Mouse (Mus musculus): ENCODE measurements around the gene Tbc1d10b.
"Not testable (repeated sequence)": the region's sequence is repeated elsewhere in the genome, so short reads cannot be mapped to it uniquely, and the experiment has no call there.

Gene Tbc1d10b

DNA sequence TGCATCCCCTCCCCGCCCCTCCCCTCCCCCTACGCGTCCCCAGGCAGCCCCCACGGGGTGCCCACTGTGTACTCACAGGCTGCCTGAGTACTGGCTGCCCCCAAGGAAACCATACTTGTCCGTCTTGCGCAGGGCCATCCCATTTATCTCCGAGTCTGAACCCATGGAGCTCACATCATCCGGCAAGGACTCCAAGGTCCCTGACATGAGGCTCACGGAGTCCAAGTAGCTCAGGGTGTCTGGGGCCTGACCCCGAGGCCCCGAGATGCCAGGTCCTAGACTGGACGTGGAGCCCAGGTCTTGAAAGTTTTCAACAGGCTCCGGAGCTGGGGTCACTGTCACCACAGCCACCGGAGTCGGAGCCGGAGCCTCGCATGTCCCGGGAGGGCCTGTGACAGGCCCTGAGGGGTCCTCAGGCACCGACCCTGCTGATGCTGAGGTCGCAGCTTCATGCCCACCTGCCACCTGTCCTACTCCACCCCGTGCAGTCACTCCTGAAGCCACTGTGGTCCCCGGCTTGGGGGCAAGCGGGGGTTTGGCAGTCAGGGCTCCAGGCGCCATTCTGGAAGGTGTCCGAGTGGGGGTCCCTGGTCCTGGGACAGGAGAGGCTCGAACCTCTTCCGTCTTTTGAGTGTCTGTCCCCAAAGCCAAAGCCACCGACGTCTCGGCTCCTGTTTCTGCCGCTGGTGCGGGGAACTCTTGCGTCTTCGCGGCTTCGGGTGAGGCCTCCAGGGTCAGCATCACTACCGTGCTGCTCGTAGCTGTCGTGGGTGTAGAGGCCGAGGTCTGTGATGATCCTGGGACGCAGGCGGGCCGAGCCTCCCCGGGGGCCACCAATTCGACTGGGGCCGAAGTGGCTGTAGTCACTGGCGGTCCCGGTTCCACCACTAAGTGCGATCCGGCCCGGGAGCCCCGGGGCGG, 634 bp downstream of the Tbc1d10b start:
- DNase-seq (ENCODE audit: low spot score) = peak; percentile 60

DNA sequence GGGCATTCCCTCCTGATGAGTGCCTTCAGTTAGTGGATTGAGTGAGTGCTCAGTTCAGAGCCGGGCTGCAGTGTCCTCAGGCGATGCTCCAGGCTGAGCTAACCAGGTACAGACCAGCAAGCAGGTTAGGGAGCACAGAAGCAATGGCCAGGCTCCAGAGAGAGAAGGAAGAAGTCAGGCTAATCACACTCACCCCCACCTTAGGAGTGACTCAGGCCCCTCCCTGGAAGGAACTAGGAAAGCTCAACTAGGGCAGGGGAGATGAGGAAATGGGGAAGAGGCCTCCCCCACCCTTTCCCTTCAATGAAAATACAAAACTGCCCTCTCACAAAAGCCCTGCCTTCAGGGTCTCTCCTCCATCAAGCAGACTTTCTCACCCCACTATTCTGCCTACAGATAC, 1.7 kb downstream of the Tbc1d10b start:
- no peak for DNase-seq (ENCODE audit: low spot score)

DNA sequence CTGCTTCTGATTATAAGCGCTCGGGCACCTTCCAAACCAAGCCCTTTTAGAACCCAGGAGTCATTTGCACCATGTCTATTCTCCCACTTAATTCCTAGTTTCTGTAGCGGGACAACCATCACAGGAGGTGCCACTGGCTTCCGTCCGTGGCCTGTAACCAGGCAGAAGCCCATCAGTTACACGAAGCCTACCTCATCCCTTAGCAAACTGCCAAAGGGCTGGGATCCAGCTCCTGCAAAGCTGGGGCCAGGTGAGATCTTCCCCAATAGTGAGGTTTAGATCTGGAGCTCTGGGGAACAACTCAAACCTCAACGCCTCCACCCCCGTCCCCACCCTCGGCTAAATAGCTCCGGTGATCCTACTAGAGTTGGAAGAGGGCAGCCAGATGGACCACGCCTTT, 11.8 kb downstream of the Tbc1d10b start:
- DNase-seq (ENCODE audit: low spot score) = no peak

DNA sequence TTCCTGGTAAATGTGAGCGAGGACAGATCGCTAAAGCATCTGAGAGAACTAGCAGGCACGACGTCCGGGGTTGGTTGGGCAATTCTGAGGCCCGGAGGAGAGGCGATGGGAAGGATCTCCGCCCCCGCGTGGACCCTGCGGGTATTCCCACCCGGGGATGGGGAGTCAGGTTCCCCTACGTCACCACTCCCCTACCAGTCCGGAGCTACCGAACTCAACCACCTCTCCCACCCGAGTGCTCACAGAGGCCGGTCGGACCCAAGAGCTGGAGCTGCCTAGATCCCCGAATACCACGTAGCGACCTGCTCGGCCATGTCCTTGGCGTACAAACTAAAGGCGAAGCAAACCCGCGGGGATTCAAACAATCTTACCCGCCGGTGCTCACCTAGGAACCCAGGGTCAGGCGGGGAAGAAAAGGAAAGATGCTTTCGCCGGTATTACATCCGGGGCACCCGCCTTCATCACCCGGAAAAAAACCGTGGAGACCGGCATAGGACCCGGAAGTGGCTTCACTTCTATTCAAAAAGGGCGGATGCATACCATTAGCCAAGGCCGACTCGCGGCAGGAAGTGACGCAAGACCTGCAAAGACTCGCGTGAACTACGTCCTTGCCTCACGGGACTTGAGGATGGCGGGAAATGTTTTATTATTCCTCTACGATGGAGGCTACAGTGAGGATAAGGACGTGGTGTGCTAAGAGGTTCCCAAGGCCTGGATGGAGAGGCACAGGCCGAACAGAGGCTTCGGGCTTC, 12.5 kb downstream of the Tbc1d10b start, which contains the start of gene Cd2bp2:
Gene Cd2bp2, minus strand, starts transcription at position 507 of the 752 bp plus-strand sequence.
- peak; percentile 97 for DNase-seq (ENCODE audit: low spot score)

DNA sequence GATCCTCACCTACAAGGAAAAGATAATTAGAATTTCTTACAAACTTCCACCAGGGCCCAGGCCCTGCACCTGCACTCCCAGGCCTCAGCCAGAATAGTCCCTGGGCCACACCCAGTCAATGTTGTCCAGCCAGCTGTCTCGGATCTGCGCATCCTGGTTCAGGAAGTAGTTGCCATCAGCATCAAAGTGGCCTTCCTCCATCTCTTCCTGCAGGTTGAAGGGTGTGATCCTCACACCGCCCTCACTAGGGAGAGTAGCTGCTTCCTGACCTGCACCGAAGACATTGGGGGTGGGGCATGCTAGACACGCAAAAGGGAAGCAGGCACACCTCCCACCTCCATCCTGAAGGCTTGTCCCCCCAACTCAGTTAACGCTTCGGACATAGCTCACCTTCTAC, 13.6 kb downstream of the Tbc1d10b start:
- no peak for DNase-seq (ENCODE audit: low spot score)

DNA sequence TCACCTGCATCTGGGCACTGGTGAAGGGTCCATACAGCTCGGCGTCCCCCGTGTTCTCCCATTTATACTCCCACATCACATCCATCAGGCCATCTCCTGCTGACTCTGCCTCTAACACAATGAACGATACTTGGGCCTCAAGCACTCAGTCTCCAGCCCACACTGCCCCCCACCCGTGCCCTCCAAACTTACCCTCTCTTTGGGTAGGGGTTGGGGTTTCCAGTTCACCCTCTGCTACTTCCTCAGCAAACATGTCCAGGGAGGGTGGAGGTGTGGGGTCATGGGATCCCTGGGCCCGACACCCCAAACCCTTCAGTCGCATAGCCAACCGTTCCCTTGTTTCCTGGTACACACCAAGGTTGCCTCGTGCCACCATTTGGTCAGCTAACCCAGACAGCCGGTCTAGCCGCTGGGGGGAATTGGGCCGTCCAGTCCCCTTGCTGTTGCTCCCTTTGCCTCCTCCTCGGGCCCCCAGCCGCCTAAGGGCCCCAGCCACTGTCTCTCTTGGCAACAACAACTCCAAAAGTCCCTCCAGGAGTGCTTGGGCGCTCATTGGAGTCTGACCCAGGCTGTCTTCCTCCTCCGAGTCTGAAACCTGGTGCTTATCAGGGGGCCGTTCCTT, 14.1 kb downstream of the Tbc1d10b start:
- no peak for DNase-seq (ENCODE audit: low spot score)

DNA sequence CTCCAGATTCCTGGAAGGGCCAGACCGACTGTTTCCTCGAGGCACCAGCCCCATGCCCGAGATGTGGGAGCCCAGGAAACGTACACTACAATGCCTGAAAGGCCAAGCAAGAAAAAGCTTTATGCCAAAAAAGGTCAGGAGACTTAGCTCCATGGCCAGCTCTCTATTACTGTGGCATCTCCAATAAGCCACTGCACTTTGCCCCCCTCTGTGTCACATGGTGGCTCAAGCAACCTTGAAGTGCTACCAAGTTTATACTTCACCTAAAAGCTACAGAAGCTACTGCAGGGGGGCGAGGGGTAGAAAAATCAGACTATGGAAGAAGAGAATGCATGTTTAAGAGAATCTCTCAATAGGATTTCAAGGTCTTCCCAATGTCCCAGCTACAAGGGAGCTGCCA, 15.3 kb downstream of the Tbc1d10b start:
- DNase-seq (ENCODE audit: low spot score) = no peak

DNA sequence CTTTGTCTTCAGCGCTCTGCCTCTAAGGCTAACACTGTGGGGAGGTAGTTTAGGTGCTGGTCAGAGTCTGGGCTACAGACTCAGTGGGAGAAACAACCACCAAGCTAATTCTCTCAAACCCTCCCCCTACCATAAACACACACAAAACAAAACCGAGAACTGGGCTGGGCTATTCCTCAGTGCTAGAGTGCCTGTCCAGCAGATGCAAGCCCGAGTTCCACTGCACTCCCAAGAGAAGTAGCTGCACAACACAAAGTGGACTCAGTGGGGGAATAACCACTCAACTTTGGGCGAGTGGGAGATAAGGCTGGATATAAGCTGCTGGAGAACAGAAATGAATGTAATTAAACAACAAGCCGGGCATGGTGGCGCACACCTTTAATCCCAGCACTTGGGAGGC, 17.6 kb downstream of the Tbc1d10b start:
- DNase-seq (ENCODE audit: low spot score) = no peak

DNA sequence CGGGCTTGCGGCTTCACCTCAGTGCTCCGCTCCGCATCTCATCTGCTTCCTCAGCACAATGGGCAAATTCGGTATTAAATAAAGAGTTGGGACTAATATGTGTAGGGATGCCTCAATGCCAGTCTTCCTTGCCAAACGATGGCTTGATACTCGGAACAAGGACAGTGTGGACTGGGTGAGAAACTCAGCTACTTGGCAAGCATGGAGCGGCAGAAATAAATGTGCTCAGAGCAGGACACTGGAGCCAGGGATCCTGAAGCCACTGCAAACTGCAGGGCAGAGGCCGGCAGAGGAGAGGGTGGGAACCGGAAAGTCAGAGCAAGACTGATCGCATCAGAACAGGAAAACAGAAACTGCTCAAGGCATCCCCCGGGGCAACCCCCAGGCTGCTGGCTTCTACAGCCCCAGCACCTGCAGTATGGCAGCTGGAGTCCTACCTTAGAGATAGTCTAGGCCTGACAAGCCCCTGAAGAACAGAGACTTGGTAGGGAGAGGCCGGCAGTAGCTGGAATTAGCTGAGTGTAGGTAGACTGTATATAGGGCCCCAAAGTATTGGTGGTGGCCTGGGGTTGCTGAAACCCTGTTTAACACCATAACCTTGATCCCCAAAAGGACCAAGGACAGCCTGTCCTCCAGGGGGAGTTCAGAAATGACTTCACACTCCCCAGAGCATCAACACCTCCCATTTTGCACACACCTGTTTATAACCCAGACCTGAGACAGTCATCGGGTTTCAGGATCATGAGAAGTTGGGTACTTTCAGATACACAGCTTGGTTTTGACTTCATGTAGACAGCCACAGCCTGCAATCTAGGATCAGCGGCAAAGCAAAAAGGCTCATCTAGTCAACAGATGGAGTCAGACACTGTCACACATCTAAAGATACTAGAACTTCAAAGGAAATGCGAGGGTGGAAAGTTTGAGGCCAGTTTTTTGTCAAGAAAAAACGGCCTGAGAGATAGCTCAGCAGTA, 19.7 kb downstream of the Tbc1d10b start:
- DNase-seq (ENCODE audit: low spot score) = no peak

DNA sequence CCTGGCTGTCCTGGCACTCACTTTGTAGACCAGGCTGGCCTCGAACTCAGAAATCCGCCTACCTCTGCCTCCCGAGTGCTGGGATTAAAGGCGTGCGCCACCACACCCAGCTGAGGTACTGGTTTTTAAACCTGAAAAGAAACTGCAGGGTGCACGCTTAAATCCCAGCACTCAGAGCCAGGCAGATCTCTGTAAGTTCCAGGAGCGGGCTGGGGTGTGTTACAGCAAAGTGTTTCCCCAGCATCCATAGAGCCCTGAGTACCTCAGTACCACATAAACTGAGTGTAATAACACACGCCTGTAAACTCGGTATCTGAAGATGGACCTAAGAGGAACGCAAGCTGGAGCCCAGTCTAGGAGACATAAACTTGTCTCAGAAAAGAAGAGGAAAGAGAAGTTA, 20.9 kb downstream of the Tbc1d10b start:
- DNase-seq (ENCODE audit: low spot score) = no peak

DNA sequence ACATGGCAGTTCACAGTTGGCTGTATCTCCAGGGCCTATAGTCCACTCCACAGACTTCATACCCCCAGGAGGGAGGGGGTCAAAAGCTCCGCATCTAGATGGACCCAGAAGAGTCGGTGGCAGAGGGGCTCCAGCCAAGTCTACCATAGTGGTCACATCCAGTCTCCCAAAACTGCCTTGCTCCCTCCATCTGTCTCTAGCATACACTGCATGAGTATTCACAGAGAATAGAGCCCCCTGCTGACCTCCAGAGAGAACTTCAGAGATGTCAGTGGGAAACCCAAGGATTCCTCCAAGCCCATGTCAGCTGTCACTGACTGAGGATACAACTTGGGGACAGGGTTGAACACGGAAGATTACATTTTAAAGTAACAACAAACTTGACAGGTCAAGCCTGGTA, 22.7 kb downstream of the Tbc1d10b start:
- no peak for DNase-seq (ENCODE audit: low spot score)

DNA sequence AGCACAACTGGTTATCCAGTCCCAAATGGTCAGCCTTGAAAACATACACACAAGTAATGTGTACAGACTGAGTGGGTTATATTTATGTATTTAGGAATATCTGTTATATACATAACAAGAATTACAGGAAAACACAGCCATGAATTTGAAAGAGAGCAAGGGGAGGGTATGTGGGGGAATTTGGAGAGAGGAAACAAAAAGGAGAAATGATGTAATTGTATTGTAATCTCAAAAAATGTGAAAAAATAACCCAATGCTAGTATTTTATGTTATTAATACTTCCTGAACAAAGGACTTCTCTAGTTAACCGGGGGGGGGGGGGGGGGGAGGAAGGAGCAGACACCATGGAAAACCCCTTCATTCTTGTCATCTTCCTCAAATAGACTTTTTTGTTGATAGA, 23.5 kb downstream of the Tbc1d10b start:
- DNase-seq (ENCODE audit: low spot score) = no peak

DNA sequence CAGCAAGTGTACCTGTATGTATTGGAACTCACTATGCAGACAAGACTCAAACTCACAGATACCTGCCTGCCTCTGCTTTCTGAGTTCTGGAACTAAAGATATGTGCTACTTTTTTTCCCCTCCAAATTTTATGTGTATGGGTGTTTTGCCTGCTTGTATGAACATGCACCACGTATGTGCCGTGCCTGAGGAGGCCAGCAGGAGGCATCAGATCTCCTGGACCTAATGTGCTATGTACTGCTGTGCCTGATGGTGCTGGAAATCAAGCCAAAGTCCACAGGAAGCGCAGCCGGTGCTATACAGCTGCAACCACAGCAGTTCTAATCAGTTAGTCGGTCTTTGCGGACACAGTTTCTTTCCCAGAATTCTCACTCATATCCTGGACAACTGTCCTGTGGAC, 24.4 kb downstream of the Tbc1d10b start:
- no peak for DNase-seq (ENCODE audit: low spot score)

DNA sequence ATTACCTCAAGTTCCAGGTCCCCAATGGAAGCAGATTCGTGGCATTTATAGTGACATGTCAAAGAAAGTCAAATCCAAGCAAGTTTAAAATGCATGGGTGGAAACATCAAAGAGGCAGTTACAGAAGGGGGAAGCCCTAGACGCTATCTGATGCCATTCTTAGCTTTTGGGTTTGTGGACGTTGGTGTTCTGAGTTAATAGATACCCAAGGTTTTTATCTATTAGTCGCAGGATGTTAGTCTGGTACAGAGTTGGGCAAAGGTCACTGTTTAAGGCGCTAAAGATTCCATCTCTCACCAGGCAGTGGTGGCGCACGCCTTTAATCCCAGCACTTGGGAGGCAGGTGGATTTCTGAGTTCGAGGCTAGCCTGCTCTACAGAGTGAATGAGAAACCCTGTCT, 24.9 kb downstream of the Tbc1d10b start:
- no peak for DNase-seq (ENCODE audit: low spot score)

DNA sequence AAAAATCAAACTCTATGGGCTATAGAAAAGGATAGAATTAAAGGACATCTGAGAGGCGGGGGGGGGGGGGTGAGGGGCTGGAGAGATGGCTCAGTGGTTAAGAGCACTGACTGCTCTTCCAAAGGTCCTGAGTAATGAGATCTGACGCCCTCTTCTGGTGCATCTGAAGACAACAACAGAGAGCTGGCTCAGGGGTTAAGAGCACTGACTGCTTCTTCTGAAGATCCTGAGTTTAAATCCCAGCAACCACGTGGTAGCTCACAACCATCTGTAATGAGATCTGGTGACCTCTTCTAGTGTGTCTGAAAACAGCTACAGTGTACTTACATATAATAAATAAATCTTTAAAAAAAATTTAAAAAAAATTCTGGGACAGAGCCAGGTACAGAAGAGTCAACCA, 26.5 kb downstream of the Tbc1d10b start:
- not testable (repeated sequence) for DNase-seq (ENCODE audit: low spot score)

DNA sequence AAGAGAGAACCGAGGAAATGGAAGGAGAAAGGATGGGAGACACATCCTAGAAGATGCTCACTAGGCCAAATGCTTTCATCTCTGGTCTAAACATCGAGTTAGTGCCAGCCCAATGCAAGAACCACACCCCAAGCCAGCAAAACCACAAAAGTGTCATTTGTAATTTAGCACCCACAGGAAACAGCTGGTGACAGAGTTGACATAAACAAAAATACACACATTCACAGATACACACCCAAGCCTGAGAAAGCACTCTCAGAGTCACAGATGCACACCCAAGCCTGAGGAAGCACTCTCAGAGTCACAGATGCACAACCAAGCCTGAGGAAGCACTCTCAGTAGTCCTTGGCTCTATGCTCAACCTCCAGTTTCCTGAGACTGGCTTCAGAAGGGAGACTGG, 27.5 kb downstream of the Tbc1d10b start:
- DNase-seq (ENCODE audit: low spot score) = no peak

DNA sequence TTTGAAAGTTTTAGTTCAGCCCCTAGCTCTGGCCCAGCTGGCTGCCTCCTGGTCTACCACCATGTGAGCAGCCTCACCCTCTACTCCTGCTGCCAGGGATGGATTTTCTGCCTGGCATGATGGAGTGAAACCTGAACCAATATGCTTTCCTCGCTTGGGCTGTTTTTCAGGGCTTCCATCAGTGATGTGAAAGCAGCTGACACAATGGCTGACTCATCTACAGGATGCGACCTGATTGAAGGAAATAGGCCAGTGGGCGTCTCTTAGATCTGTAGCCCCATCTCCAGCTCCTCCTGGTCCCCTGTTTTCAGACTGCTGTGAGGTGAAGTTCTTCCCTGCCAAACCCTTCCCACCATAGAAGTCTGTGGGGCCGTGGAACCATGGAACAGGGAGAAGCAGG, 31.3 kb downstream of the Tbc1d10b start:
- no peak for DNase-seq (ENCODE audit: low spot score)

DNA sequence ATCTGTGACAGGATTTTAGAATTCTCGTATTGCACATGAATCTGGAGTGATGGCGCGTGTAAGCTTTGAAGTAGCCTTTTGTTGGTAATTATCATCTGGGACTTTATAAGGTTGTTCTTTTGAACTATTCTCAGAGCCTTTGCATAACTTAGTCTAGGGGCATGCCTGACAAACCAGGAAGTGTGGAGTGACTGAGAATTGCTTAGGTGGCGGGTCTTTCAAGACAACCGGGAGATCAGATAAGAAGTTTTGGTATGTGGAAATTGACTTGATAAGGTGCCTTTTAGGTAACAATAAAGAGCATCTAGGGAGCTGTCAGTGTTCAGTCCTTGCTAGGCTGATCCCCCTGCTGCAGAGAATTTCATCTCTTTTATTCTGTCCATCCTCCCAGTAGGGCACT, 41.8 kb downstream of the Tbc1d10b start:
- DNase-seq (ENCODE audit: low spot score) = no peak

DNA sequence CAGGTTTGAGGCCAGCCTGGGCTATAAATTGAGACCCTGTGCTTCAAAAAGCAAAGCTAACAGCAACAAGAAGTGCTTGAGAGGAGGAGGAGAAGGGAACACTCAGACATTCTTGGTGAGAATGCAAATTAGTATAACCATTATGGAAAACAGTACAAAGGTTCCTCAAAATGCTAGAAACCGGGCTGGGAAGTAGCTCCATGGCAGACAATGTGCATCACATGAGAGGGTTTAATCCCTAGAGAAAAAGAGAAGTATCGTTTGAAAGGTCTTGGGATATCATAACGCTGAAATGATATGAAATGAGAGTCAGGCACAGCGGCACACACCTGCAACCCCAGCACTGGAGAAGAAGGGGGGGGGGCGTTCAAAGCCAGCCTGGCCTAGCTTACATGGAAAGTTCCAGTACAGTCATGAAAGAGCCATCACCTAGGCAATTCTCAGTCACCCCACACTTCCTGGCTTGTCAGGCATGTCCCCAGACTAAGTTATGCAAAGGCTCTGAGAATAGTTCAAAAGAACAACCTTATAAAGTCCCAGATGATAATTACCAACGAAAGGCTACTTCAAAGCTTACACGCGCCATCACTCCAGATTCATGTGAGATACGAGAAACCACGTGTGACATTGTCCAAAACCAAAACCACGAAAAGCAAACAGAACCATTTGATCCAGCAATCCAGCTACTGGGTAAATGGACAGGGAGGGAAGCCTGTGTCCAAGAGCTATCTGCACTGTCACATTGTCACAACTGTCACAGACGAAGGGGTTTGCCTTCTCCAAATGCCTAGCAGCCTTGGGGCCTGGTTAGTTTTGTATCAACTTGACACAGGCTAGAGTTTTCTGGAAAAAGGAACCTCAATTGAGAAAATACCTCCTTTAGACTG, 42.4 kb downstream of the Tbc1d10b start:
- DNase-seq (ENCODE audit: low spot score) = no peak

DNA sequence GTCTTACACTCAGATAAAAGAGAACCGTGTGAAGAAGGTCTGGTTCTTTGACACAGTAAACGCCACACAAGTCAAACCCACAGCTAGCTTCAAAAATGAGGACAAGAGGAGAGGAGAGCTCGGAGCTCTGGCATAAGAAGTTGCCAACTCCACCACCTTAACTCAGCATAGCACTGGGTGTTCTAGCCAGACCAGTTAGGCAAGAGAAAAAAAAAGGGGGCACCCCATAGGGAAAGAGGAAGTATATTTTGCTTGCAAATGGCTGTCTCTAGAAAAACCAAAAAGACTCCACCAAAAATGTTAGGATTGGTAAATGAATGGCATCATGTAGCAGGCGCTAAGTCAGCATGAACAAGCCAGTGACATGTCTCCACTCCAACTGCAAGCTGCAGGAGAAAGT, 44.3 kb downstream of the Tbc1d10b start:
- no peak for DNase-seq (ENCODE audit: low spot score)

DNA sequence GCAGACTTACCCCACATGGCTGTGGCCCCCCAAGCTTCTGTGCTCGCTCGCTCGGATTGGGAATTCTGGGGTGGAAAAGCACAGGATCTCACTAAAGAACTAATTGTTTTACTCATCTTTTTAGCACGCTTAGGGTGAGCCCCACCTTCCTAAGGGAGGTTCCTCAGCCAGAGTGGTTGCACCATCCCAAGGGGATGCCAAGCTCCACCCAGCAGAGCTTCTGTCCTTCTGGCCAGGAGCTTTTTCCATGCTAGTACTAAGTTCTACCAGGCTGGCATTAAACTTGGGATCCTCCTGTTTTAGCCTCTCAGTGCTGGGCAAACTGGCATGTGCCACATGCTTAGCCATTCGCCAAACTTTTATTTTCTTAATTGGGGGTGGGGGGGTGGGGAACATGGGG, 45.7 kb downstream of the Tbc1d10b start:
- DNase-seq (ENCODE audit: low spot score) = no peak

All from layer of hippocampus, adult 11-12 months (tissue).